Mouse (Mus musculus) cerebellum, adult 11-12 months (tissue): Measurements from ENCODE around the gene Lap3.
A peak's percentile ranks its signal among the peaks of the same experiment; 100 is the strongest.

Experiments
- DNase-seq: peaks from one replicate; pipeline ENCODE4 v3.0.0; 2022

Lap3 gene

GRCm38 (mm10) chr5:45493191-45494092 is at the start of gene Lap3:
Gene Lap3, plus strand, starts transcription at chr5:45493374.
- peak; percentile 98 for DNase-seq

DNA sequence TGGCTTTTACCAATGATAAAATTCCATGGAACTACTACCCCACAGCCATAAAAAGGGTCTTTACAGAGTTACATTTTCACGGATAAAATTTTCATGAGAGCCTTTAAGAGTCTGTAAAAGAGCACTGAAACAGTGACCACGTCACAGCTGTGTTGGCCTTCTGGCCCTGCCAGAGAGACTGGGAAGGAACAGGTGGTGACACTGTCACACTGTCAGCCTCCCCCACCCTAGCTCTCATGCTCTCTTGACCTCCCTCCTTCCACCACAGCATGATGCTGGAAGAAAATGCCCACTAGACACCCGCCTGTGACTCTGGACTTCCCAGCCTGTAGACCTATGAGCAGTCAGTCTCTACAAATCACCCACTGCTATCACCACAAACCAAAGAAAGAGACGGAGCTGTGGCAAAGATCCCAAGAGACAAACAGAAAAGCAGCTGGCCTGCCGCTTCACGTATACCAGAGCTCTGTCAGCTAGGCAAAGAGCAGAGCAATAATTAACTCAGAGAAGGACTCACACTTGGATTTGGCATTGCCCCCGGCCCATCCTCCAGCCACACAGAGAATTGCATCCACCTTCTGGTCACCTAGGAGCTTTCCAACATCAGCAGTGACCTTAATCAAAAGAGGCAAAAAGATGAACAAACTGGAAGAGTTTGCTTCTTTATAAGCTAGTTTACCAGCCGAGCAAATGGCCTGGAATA is 48.9 kb upstream of the Lap3 start:
- no peak for DNase-seq

DNA sequence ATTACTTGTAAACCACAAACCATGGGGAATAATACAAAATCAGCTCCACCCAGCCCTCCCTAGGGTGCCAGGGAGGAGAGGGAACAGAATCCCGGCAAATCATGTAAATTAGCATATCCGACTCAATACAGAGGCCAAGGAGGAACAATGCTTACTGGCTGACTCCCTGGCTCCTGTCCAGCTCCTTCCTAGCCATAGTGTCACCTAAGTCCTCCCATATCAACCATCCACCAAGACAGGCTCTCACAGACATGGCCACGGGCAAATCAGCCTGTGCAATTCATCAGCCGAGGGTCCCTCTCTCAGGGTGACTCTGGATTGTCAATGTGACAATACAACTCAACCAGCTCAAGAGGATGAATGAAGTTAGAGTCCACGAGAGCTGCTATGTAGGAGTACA is 44.5 kb upstream of the Lap3 start:
- peak; percentile 38 for DNase-seq

DNA sequence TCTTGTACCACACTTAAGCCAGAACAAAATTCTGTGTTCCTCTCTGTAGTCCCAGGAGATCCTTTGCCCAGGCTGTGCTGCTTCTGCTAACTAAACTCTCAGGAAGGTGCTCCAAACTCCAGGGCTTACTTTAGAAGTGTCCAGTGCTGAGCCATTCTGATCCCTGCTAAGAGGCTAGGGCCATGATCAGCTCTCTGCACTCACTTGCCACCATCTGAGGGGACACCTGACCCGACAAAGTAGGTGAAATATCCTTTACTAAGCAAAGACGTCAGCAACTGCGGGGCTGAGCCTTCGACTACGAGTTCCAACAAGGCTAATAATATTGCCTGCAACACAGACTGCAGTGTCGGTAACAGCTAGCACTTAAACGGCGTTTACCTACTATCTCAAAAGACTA is 44.0 kb upstream of the Lap3 start:
- DNase-seq, result peak; percentile 15

DNA sequence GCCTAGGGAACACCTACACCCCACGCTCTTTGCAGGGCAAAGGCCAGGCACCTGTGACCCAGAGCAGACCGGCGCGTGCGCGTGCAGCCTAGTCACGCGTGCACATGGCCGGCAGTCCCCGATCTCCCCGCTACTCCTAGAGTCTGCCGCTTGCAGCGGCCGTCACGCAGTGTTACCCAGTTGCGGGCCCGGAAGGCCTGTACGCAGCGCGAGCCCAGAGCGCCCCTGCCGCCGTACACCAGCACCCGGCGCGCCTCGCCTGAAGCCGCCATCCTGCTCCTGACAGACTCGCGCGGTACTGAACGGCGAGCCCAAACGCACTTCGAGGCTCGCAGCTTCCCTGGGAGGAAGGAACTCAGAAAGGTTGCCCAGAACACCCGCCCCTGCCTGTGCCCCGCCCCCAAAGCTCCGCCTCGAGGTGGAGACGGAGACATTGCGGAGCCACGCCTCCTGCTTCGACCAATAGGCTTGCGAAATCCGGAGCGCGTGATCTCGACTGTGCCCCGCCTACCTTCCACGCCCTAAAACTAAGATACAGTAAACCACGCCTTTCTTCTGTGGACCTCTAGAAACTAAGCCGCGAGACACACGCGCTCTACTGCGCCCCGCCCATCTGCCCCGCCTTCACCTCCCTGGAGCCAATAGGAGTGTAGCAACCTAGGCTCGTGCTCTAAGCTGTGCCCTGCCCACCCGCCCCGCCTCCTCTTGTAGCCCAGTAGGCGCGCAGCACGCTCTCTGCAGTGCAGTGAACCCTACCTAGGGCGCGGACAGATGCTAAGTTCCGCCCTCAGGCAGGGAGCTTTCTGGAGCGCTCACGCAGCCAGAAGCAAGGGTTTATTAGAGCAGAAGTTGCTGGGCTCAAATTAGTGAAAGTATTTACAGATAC is 43.1 kb upstream of the Lap3 start, which contains the start of gene Qdpr:
Qdpr (minus strand) TSS at position 406 of the 886 bp plus-strand sequence.
- peak; percentile 97 for DNase-seq

DNA sequence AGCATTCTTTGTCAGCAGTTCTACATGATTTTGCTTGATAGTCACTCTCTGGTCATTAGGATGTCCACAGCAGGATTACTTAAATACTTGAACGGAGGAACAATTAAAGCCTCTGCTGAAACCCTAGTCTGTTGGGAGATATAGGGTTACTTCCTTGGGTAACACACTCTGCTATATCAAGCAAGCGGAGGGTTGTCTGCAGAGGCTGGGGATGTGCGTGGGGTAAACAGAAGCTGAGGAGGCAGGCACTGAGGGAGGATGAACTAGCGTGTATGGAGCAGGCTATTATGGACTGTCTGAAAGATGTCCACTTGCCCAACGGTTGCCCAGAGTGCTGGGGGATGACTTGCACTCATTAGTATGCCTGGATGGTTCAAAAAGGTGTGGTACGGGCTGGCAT is 39.7 kb upstream of the Lap3 start, which contains the start of gene Clrn2:
Clrn2 (plus strand) TSS at position 301 of the 400 bp plus-strand sequence.
- DNase-seq, result no peak

- DNase-seq, result no peak
These were observed 38.7 kb upstream of the Lap3 start for GRCm38 (mm10) chr5:45454456-45454855.

DNA sequence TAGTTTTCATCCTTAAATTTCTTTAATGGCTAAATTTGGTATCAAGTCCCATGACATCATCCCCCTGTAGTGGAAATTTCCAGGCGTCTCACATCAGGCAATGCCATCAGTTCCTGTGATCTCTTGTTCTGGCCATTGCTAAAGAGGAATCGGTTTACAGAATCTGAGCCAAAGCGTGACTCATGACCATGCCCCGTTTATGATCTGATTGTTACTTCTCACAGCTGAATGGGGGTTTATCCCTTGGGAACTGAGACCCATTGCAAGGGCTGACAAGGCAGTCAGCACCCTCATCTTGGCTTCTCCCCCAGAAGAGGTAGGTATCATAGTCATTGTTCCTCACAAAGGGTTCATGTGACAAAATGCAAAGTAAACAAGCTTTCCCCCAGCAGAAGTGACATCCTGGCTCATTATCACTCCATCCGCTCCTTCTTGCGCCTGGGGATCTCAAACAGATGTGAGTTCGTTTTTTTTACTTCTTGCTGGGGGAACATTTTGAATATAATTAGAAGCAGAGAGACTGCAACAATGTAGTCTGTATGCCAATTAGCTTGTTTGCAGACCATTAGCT is 20.2 kb upstream of the Lap3 start:
- DNase-seq, result no peak

- no peak for DNase-seq
These were observed 19.7 kb upstream of the Lap3 start for GRCm38 (mm10) chr5:45473521-45473920.

- DNase-seq, result no peak
These were observed 19.0 kb upstream of the Lap3 start for GRCm38 (mm10) chr5:45474215-45474614.

DNA sequence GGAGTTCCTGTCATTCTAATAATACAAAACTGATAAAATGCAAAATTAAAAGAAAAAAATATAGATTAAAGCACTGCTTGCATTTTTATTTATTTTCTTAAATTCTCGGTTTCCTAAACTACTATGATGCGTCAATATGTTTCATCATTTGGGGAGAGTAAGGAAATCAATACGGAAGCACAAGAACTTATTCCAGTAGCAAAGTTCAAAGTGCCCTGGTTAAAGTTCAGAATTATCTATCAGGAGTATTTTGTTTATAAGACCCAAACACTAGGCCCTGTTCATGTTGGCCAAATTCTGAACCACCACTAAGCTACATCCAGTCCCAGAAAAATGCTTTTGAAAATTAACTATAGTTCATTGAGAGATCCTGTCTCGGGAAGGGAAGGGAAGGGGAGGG is 18.4 kb upstream of the Lap3 start:
- DNase-seq, result no peak

DNA sequence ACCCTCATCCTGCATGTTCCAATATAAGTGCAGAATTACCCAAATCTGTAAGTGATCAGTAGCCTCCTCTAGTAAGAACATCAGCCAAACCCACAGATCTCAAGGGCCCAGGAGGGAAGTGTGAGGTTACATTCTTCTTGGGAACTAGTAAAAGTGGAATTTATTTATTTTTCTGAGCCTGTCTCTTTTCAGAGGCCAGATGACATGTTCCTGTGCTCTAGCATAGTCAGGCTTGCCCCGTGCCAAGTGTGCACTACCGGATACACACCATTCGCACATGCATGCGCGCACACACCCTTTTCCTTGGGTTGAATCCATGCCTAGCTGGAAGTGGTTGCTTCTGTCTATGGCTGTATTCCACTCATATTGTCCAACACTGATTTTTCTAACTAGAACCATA is 17.4 kb upstream of the Lap3 start:
- DNase-seq, result no peak

DNA sequence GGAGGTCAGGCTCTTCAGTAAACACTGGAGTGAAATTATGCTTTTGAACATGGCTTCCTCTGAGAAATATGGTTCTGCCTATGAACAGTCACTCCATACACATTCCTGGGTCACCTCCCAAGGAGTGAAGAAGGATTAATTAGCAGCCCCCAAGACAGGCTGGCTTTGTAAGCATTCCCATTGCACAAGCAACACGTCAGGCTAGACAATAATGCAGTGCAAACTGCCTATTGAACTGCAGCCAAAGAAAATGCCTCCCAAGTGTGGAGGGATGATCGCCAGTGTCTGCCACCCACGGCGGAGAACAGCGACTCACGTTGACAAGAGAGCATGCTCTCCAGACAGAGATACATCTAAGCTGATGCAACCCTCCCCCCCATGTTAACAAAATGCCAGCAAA is 16.9 kb upstream of the Lap3 start:
- DNase-seq, result no peak

DNA sequence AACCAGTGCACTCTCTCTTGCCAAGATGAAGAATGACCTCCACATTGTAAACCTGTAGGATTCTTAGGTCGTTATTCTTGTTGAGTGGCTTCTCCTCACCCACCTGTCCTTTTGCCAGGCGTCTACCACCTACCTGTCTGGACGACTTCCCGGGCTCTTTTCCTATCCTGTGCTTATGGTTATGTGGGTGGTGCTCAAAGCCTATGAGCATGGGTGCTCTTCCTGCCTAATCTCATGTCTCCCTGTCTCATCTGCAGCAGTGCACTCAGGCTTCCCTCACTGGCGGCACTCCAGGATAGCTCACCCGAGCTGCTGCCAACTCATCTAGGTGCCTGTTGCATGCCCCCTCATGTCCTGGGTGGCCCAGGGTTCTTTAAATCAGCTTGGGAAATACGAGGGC is 15.6 kb upstream of the Lap3 start:
- no peak for DNase-seq

DNA sequence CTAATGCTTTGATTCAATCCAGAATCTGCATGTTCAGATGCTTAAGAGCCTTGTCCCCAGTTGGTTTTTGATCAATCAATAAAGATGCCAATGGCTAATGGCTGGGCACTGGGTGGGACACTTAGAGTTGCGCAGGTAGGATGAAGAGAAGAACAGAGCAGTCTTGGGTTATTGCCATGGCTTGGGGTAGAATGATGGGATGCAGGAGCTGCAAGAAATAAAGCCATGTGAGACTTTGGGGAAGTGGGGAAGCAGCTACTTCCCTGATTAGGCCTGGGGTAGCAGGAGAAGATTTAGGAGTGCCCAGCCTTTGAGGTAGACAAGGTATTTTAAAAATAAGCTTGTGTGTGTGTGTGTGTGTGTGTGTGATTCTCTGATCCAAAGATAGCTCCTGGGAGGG is 13.1 kb upstream of the Lap3 start:
- DNase-seq, result no peak

- no peak for DNase-seq
These were observed 12.0 kb upstream of the Lap3 start for GRCm38 (mm10) chr5:45481125-45481524.

DNA sequence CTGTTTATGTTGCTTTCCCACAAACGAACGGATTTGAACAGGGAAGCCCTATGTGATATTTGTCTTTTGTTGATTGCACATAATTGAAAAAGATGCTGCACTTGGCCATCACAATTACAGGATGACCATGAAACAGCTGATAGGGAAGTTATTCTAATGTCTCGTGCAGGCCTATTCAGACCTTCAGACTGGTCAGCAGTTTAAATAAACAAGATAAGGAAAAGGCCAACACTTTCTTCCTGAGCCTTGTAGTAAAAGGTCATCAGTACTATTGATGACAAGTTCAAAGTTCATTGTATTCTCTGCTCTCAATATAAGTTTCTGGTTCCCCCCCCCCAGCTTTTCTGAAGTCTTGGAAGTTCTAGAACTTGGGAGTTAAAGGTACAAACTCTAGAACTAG is 10.6 kb upstream of the Lap3 start:
- no peak for DNase-seq

- DNase-seq, result no peak
These were observed 9.5 kb upstream of the Lap3 start for GRCm38 (mm10) chr5:45483654-45484053.

GRCm38 (mm10) chr5:45491776-45492175 is 1.4 kb upstream of the Lap3 start:
- DNase-seq, result no peak

DNA sequence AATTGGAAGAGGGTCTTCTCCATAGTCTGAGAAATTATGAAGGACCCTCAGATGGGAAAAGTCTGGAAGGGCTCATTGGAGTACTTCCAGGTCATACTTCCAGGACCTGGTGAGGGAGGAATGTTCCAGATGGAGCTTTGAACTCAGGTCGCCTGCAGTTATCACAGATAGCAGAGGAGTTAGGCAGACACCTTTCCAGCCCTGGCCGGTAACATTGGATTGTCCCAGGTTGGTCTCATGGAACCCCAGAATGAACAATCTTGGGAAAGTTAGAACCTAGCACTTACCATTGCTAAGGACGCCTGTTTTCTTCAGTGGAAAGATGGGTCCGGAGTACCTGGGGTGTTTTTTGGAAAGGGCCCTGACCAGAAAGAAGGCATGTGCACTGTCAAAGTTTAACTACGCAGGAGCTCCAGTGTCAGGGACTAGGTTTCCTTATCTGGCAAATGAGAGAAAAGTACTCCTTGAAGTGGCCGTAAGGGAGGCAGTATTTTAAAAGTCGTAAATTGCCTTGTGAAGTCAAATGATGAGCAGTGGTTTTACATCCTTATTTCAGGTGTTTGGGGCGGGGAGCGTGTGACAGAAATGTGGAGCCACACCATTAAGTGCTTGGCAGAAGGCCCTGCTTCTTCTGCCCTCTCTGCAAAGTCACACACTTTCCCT is 1.1 kb downstream of the Lap3 start:
- no peak for DNase-seq

DNA sequence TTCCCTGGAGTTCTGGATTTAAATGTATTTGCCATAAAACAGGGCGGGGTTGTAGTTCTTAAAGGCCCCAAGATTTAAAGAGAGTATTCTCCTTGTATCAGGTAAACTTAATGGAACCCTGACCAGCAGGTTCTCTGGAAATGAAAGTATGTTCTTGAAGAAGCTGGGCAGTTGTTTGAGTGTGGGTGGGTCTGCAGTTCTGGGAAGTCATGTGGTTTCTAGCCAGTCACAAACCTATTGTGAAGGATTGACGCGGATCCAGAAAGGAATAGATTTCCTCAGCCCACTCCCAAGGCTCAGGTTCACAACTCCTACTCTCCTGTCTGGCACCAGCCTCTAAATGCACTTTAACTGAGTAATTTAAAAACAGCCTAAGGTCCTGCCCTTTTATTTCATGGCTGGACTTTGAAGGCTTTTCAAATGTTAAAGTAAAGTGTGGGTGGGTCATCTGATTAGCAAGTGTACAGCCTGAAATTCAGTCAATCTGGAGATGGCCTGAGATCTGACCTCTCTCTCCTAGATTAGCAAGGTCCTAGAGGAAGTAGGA is 2.3 kb downstream of the Lap3 start:
- DNase-seq, result no peak

DNA sequence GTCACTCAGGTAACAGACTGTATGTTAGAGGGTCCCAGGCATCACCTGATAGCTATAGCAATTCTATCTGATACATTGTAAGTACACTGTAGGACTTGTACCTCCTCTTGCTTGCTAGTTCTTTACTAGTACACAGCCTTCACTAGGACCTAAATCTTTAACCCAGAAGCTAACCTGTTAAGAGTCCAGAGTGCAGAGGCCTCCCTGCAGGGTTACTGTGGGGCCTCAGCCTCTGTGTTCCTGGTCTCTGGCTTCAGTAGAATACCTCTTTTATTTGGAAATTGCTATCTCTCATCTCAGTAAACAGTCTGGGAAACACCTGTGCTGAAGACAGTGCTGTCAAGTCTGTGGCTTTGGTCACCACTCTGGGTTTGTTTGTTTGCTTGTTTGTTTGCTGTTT is 2.9 kb downstream of the Lap3 start:
- DNase-seq, result no peak
